Mouse (Mus musculus) heart, embryonic 16.5 days (tissue): Measurements from ENCODE around the gene Hoxd13. TPM values are rescaled to one million over a fixed set of nuclear protein-coding genes. Genes with fewer than 3 reads are reported as not detected.
A peak's percentile ranks its signal among the peaks of the same experiment; 100 is the strongest.

Experiments
- ATAC-seq: fragments of 200-750 bp; cut with Nextera tagmentation; replicated peaks from 2 replicates; pipeline ENCODE4 v1.8.0; 2017; ENCODE audit warnings: moderate number of reproducible peaks; ENCODE audit not compliant: insufficient read depth, low FRiP score; ENCODE audit errors: extremely low read depth
- H3K27ac ChIP-seq: fragments of 300-500 bp; sonication (generic); 2 replicates; pipeline ENCODE4 v1.5.1; 2014; ENCODE audit warnings: mild to moderate bottlenecking, low read length, control low read depth, moderate library complexity
- H3K27me3 ChIP-seq: fragments of 300-500 bp; sonication (generic); 2 replicates; pipeline ENCODE4 v1.6.1; 2014; ENCODE audit warnings: low read length, mixed read lengths; ENCODE audit not compliant: control insufficient read depth, insufficient read depth
- H3K36me3 ChIP-seq: fragments of 300-500 bp; sonication (generic); 2 replicates; pipeline ENCODE4 v1.6.1; 2014; ENCODE audit not compliant: control insufficient read depth, insufficient read depth
- H3K4me1 ChIP-seq: fragments of 300-500 bp; sonication (generic); 2 replicates; pipeline ENCODE4 v1.6.1; 2014; ENCODE audit warnings: low read length, mixed read lengths; ENCODE audit not compliant: control insufficient read depth, insufficient read depth
- H3K4me2 ChIP-seq: fragments of 300-500 bp; sonication (generic); 2 replicates; pipeline ENCODE4 v1.6.1; 2014; ENCODE audit warnings: low read depth, mild to moderate bottlenecking, control low read depth, low read length
- H3K4me3 ChIP-seq: fragments of 300-500 bp; sonication (generic); 2 replicates; pipeline ENCODE4 v1.5.1; 2014; ENCODE audit warnings: mild to moderate bottlenecking, control low read depth, low read length
- H3K9ac ChIP-seq: fragments of 300-500 bp; sonication (generic); 2 replicates; pipeline ENCODE4 v1.6.1; 2014; ENCODE audit warnings: low read length, control low read depth
- H3K9me3 ChIP-seq: fragments of 300-500 bp; sonication (generic); replicated peaks from 2 replicates; pipeline ENCODE4 v1.6.1; 2016; ENCODE audit warnings: low read length; ENCODE audit not compliant: control insufficient read depth
- WGBS: fragments of 180-500 bp; shearing (Covaris S2); extraction: QIAGEN DNeasy Blood & Tissue Kit; methylation state at CpG from one replicate; pipeline ENCODE4 v1.1.7; 2014; 5-methylcytosine and 5-hydroxymethylcytosine counted together
- polyA plus RNA-seq: library from polyadenylated mRNA; unstranded; fragments of >200 nt; fragmentation: Nextera tagmentation; extraction: Ambion mirVana; gene quantifications from 2 replicates; pipeline ENCODE4 v1.2.1, GENCODE M21; 2015

Hoxd13 gene
- polyA plus RNA-seq, 1 experiment from 2014 or later: not detected

GRCm38 (mm10) chr2:74660421-74661375, 7.4 kb upstream of the Hoxd13 start:
- H3K27ac ChIP-seq: no peak overlapping the region
- no peak overlapping the region for H3K9ac ChIP-seq
- H3K4me2 ChIP-seq: no peak overlapping the region
- WGBS: 3% methylated on average over 30 of the region's 30 CpGs
- no peaks in the 10 kb centered on the region for H3K9me3 ChIP-seq
- peaks cover 88% of the 10 kb centered on the region for H3K27me3 ChIP-seq
- H3K4me1 ChIP-seq: peaks cover 15% of the 10 kb centered on the region
- no peaks in the 10 kb centered on the region for H3K36me3 ChIP-seq
- no peak for ATAC-seq
- H3K4me3 ChIP-seq: no peak overlapping the region

GRCm38 (mm10) chr2:74661685-74662084, 6.4 kb upstream of the Hoxd13 start:
- Histone ChIP-seq H3K9ac (no peak overlapping the region), H3K36me3 (no peaks in the 10 kb centered on the region), H3K4me2 (peak overlapping the region; percentile 51), H3K27ac (no peak overlapping the region), H3K4me1 (peaks cover 13% of the 10 kb centered on the region; the same call in 1 of the 2 replicates), H3K9me3 (no peaks in the 10 kb centered on the region), H3K4me3 (peak overlapping the region; percentile 33), H3K27me3 (peaks cover 87% of the 10 kb centered on the region)
- no peak for ATAC-seq
- WGBS: 2% methylated on average over 14 of the region's 14 CpGs

- no peak for ATAC-seq
- Histone ChIP-seq H3K27ac (no peak overlapping the region), H3K4me2 (no peak overlapping the region), H3K9me3 (no peaks in the 10 kb centered on the region), H3K36me3 (no peaks in the 10 kb centered on the region), H3K9ac (no peak overlapping the region), H3K4me3 (no peak overlapping the region), H3K4me1 (peaks cover 15% of the 10 kb centered on the region; the same call in 1 of the 2 replicates), H3K27me3 (peaks cover 92% of the 10 kb centered on the region)
- 5% methylated on average over 18 of the region's 18 CpGs for WGBS
These were observed 4.7 kb upstream of the Hoxd13 start for GRCm38 (mm10) chr2:74663291-74663925.

GRCm38 (mm10) chr2:74666411-74666810, 1.7 kb upstream of the Hoxd13 start:
- ATAC-seq: no peak
- no peaks in the 10 kb centered on the region for H3K36me3 ChIP-seq
- H3K4me3 ChIP-seq: no peak overlapping the region
- H3K4me2 ChIP-seq: no peak overlapping the region
- H3K27me3 ChIP-seq: peaks cover 93% of the 10 kb centered on the region
- H3K4me1 ChIP-seq: peaks cover 14% of the 10 kb centered on the region; the same call in 1 of the 2 replicates
- H3K9ac ChIP-seq: no peak overlapping the region
- no peak overlapping the region for H3K27ac ChIP-seq
- 3% methylated on average over 7 of the region's 7 CpGs for WGBS
- H3K9me3 ChIP-seq: no peaks in the 10 kb centered on the region

GRCm38 (mm10) chr2:74667191-74667841, 794 bp upstream of the Hoxd13 start:
- ATAC-seq: no peak
- no peak overlapping the region for H3K9ac ChIP-seq
- no peaks in the 10 kb centered on the region for H3K36me3 ChIP-seq
- H3K9me3 ChIP-seq: no peaks in the 10 kb centered on the region
- WGBS: 4% methylated on average over 36 of the region's 36 CpGs
- H3K4me1 ChIP-seq: peaks cover 10% of the 10 kb centered on the region; the same call in 1 of the 2 replicates
- H3K27ac ChIP-seq: no peak overlapping the region
- no peak overlapping the region for H3K4me2 ChIP-seq
- no peak overlapping the region; the same call in 1 of the 2 replicates for H3K4me3 ChIP-seq
- peaks cover 93% of the 10 kb centered on the region for H3K27me3 ChIP-seq

- Histone ChIP-seq H3K27me3 (peaks cover 93% of the 10 kb centered on the region), H3K9me3 (no peaks in the 10 kb centered on the region), H3K36me3 (no peaks in the 10 kb centered on the region), H3K4me2 (peak overlapping the region; percentile 73), H3K4me3 (peak overlapping the region; percentile 51), H3K9ac (no peak overlapping the region), H3K27ac (no peak overlapping the region), H3K4me1 (peaks cover 14% of the 10 kb centered on the region)
- ATAC-seq: 0 out of 2 replicates have a peak, but pooled peaks have one; percentile 24
- WGBS: 1% methylated on average over 62 of the region's 74 CpGs
These were observed 490 bp downstream of the Hoxd13 start for GRCm38 (mm10) chr2:74668370-74669229.

GRCm38 (mm10) chr2:74669230-74669578, 1.1 kb downstream of the Hoxd13 start:
- H3K27ac ChIP-seq: no peak overlapping the region
- ATAC-seq: no peak
- H3K27me3 ChIP-seq: peaks cover 93% of the 10 kb centered on the region
- H3K4me2 ChIP-seq: no peak overlapping the region
- H3K9ac ChIP-seq: no peak overlapping the region
- H3K4me3 ChIP-seq: no peak overlapping the region
- 5% methylated on average over 3 of the region's 3 CpGs for WGBS
- H3K4me1 ChIP-seq: peaks cover 14% of the 10 kb centered on the region
- H3K36me3 ChIP-seq: no peaks in the 10 kb centered on the region
- no peaks in the 10 kb centered on the region for H3K9me3 ChIP-seq

- Histone ChIP-seq H3K9ac (no peak overlapping the region), H3K27me3 (peaks cover 93% of the 10 kb centered on the region), H3K9me3 (no peaks in the 10 kb centered on the region), H3K4me3 (no peak overlapping the region), H3K27ac (no peak overlapping the region), H3K36me3 (no peaks in the 10 kb centered on the region), H3K4me1 (peaks cover 14% of the 10 kb centered on the region), H3K4me2 (no peak overlapping the region)
- no peak for ATAC-seq
- WGBS: 3% methylated on average over 14 of the region's 14 CpGs
These were observed 1.6 kb downstream of the Hoxd13 start for GRCm38 (mm10) chr2:74669650-74670235.
